Mouse (Mus musculus): ENCODE results near the gene Rnpepl1.

DNA sequence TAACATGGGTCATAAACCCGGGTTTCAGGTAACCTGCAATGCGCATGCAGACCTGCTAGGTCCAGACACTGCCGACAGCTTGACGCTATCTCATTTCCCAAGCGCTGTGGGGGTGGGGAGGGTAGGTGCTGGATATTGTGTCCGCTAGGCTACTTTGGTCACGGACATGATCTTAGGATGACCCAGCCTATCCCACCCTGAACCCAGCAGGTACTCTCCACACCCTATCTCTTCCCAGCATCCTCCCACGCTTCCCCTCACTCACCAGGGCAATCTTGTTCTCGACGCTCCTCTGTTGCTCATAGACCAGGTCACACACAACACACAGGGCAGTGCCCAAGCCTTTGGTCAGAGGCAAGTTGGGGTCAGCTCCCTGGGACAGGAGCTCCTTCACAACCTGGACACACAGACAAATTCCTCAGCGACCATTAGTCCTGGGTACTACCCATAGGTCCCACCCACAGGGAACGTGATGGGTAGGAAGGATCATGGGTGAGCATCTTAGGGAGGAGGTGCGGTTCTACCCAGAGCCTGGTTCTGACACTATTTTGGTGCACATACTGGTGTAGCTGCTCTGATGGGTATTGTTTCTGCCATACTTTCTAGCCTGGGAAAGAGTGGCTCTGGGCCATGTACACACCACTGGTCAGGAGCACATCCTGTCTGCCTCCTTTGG lies 32.4 kb upstream of the Rnpepl1 start:
- TF ChIP-seq POLR2A (IDR thresholded peaks at IDR 0.05; ENCODE audit: insufficient read depth, low read length) (no peak), EP300 (IDR thresholded peaks at IDR 0.05; ENCODE audit: insufficient read depth, low read depth, low read length) (no peak)
